Mouse (Mus musculus): ENCODE measurements at regions not wholly inside any gene's neighbourhood (a gene's known extent, or its start where the extent isn't known, plus 50 kb on each side); places are given as distances from the start of the nearest gene placed in this dataset.

DNA sequence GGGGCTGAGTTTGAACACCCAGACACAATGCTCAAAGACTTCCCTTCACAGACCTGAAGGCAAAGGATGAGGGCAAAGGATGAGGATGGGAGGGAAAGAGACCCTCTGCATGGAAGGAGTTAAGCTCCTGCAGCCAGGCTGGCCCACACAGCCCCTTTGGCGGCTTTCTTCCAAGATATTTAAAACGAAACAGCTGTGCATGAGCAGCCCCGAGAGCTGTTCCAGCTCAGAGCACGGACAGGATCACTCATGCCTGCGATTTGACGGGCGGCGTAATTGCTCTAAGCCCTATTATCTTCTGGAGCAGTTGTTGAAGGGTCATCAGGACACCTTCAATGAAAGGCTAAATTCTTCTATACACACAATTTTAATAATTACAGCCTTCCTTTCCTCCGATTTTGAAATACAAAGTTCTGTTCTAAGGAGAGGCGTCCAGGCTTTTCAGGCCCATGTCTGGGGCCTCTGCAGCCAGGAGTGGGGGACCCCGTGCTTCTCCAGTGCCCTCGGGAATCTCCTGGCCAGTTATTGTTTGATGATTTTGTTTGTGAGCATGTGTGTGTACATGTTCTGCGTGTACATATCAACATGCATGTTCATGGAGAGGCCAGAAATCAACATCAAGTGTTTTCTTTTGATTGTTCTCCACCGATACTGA is 82.1 kb upstream of the Kazn start:
- no peaks in the 10 kb centered on the region for H3K4me1 ChIP-seq (ENCODE audit: control insufficient read depth, insufficient read depth, insufficient read length, low read length)
- H3K27ac ChIP-seq (replicated peaks; ENCODE audit: low read depth, low read length) = no peak overlapping the region
- H3K4me3 ChIP-seq (ENCODE audit: insufficient read depth, low read depth, low read length) = no peak overlapping the region

DNA sequence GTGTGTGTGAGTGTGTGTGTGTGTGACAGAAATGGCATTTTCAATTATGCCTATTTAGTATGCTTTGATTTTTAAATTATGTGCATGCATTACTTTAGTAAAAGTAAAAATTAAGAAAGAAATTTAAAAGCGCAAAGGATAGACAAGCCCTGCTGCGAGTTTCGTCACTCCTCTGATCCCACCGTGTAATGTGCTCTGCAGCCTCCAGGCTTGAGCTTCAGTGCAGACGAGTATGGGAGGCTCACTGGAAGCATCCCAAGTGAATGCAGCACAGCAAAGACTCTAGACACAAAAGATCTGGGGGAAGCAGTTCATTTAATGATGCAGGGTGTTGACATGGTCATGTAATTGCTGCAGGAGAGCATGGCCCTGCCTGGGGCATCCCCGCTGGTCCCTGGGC is 71.1 kb upstream of the Kazn start:
- no peaks in the 10 kb centered on the region for H3K4me1 ChIP-seq (ENCODE audit: control insufficient read depth, insufficient read depth, insufficient read length, low read length)
- no peak overlapping the region for H3K4me3 ChIP-seq (ENCODE audit: insufficient read depth, low read depth, low read length)
- H3K27ac ChIP-seq (replicated peaks; ENCODE audit: low read depth, low read length) = no peak overlapping the region

DNA sequence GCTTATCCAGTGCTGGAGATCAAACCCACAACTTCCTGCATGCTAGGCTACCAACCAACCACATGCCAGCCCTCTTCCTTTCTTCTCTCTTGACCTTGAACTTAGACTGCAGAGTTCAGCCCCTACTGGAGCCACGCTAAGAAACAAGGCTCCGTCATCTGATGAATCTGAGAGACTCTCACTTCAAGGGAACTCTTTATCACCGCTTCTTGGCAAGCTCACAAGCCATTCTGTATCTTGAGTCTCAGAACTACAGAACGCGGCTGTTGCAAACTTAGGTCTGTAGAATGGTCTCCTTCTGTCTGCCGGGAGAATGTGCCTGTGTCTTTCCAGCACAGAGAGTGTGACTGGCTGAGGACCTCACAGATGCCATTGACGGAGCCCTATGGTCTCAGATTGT is 69.1 kb upstream of the Kazn start:
- no peak overlapping the region for H3K27ac ChIP-seq (replicated peaks; ENCODE audit: low read depth, low read length)
- no peak overlapping the region for H3K4me3 ChIP-seq (ENCODE audit: insufficient read depth, low read depth, low read length)
- H3K4me1 ChIP-seq (ENCODE audit: control insufficient read depth, insufficient read depth, insufficient read length, low read length) = no peaks in the 10 kb centered on the region

DNA sequence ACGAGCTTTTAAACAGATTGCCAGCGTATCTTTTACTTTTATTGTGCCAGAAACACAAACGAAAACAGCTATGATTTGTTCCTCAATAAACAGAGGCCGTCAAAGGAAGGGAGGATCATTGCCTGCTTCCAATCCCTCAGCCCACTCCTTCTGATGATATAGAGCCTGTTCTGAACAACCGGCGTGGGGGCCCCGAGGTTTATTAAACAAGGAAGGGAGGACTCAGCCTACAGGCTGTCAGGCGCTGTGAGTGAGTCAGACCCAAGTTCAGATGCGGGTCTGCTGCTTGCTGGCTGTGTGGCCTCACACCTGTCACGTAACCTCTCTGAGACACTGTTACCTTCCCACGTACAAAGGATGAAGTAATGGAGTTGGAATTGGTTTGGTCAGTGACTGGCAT is 68.1 kb upstream of the Kazn start:
- Histone ChIP-seq H3K27ac (replicated peaks; ENCODE audit: low read depth, low read length) (no peak overlapping the region), H3K4me1 (ENCODE audit: control insufficient read depth, insufficient read depth, insufficient read length, low read length) (no peaks in the 10 kb centered on the region), H3K4me3 (ENCODE audit: insufficient read depth, low read depth, low read length) (no peak overlapping the region)

DNA sequence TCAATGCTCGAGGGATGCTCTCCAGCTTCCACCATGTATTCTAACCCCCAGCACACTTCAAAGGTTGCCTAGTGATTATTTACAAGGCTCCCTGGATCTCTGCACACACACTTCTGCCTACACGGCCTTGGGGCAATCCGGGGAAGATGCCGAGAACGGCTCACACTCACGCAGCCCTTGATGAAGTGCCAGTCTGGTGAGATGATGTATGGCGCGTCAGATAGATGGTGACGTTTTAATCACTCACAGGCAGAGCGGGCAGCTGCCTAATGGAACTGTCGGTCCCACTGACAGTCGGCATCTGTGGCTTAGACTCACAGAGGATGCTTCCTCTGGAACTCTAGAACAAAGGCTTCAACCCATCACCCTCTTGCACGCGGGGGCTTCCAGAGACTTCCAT is 66.9 kb upstream of the Kazn start:
- Histone ChIP-seq H3K4me3 (ENCODE audit: insufficient read depth, low read depth, low read length) (no peak overlapping the region), H3K27ac (replicated peaks; ENCODE audit: low read depth, low read length) (no peak overlapping the region), H3K4me1 (ENCODE audit: control insufficient read depth, insufficient read depth, insufficient read length, low read length) (no peaks in the 10 kb centered on the region)

DNA sequence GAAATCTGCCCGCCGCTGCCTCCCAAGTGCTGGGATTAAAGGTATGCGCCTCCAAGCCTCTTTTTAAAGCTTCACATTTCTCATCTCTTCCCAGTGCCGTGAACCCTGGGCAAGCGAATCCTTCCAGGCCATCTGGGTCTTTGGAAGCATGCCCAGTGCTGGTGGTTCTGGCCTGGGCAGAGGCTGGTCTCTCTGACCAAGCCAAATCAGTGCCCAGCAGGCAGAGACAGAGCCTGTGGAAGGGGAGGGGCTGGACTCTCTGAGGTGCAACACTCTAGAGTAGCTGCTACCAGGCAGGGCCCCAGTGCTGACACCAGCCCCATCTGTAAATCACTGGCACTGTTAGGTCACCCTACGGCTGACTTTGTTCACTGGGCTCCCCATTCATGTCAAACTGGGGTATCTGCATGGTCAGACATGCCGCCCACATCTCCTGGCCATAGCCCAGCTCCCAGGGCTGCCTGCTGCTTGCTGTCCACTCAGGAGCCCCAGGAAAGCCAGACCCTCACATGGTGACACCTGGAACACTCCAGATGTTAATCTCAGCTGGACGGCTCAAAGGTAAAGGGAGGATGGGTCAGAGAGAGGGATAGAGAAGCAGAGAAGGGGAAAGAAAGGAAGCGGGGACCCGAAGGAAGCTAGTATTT is 64.3 kb upstream of the Kazn start:
- Histone ChIP-seq H3K4me3 (ENCODE audit: insufficient read depth, low read depth, low read length) (no peak overlapping the region), H3K27ac (replicated peaks; ENCODE audit: low read depth, low read length) (no peak overlapping the region), H3K4me1 (ENCODE audit: control insufficient read depth, insufficient read depth, insufficient read length, low read length) (no peaks in the 10 kb centered on the region)

DNA sequence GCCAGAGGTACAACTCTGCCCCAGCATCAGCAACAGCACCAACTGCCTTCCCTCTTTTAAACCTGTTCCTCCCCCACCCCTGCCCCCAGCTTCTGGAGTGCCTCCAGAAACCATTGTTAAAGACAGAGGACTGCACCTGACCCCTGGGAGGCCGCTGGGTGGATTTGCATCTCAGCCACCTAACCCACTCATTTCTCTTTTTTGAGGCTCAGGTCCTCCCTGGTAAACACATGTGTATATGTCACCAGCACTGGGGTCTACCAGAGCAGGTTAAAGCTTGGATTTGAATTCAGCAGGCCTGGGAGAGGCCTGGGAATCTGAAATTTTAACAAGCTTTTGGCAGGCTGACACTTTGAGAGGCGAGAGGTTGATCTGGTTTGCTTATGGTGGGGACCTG is 63.5 kb upstream of the Kazn start:
- Histone ChIP-seq H3K4me1 (ENCODE audit: control insufficient read depth, insufficient read depth, insufficient read length, low read length) (no peaks in the 10 kb centered on the region), H3K4me3 (ENCODE audit: insufficient read depth, low read depth, low read length) (no peak overlapping the region), H3K27ac (replicated peaks; ENCODE audit: low read depth, low read length) (no peak overlapping the region)

DNA sequence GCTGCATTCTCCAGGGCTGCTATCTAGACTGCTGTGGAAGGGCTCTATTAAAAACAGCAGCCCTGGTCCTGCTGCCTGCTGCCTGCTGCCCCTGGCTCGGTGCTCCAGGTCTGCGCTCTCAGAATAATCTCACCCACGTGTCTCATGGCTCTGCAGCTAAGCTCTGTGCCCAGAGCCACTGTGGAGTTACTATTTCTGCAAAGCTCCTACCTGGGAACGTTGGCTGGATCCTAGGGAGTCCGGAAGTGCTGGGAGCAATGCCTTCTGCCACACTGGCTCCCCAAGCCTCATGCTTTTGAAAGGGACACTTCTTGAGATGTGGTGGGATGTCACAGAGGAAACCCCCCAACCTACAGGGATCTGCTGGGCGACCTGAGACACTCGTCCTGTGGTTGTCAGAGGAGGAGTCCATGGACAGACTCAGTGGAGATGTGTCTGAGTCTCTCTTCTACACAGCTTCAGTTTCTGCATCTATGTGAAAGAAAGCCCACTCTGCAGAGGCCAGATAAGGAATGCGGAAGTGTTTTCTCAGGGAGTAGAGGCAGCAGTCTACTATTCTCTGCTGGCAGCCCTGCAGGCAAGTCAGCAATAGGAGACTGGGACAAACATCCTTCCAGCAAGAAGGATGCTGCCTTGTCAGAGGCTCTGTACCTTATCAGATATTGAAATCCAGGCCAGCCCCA is 63.0 kb upstream of the Kazn start:
- no peak overlapping the region for H3K4me3 ChIP-seq (ENCODE audit: insufficient read depth, low read depth, low read length)

DNA sequence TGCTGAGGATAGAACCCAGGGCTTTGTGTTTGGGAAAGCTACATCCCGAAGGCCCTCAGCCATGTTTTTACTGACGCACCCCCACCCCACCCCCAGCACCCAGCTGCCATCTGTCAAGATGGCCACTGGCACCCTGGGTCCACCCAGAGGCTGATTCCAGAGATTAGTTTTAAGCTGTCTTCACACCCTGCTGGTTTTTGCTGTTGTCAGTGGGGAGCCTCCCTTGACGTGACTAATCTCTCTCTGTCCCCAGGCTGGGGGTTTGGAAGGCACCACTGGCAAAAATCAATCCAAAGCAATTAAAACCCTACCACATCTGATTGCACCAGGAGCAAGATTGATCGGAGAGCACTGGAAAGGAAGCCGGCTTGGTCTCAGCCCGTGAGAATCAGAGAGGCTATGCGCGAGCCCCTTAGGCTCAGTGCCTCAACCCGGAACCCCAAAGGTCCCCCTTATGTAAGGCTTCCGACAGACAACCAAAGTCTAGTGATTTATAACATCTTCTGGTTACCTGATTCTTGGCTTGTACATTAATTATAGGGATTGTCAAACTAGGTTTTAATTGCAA is 59.7 kb upstream of the Kazn start:
- Histone ChIP-seq H3K4me3 (ENCODE audit: insufficient read depth, low read depth, low read length) (no peak overlapping the region), H3K27ac (replicated peaks; ENCODE audit: low read depth, low read length) (no peak overlapping the region), H3K4me1 (ENCODE audit: control insufficient read depth, insufficient read depth, insufficient read length, low read length) (no peaks in the 10 kb centered on the region)

More for the DNA sequence above, 63.0 kb upstream of the Kazn start:
- H3K4me1 ChIP-seq (ENCODE audit: control insufficient read depth, insufficient read depth, insufficient read length, low read length) = no peaks in the 10 kb centered on the region
- H3K27ac ChIP-seq (replicated peaks; ENCODE audit: low read depth, low read length) = no peak overlapping the region

DNA sequence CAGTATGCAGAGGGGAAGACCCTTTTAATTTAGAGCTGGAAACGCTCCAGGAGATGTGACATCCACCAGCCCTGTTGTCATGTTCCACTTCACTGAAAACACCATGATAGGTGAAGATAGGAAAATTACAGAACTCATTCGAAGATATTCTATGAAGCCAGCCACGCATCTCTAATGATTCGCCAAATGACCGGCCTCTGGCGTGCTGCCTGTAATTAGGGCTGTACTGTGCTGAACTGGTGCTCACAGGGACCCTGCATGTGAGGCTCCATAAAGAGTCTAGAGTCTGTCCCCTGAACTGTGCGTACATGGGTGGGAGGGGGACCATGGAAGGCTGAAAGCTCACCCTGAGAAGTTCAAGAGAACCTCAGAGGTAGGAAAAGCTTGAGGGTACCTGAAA is 53.6 kb upstream of the Kazn start:
- Histone ChIP-seq H3K27ac (replicated peaks; ENCODE audit: low read depth, low read length) (no peak overlapping the region), H3K4me3 (ENCODE audit: insufficient read depth, low read depth, low read length) (no peak overlapping the region), H3K4me1 (ENCODE audit: control insufficient read depth, insufficient read depth, insufficient read length, low read length) (no peaks in the 10 kb centered on the region)

DNA sequence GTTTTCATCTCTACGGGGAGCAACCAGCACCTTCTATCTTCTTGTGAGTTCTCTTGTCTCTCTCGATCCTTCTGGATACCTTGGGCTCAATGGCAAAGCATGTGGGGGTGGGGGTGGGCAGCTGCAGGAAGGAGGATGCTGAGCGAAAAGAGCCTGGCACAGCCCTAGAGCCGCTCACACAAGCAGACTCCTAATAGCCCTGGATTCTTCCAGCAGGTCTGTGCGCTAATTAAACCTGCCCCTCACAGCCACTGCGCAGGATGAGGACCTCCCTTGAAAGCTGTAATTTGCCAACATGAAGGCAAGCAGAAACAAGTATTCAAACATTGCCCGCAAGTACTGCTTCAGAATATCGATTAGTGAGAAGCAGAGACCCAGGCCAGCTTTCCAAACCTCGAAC is 53.1 kb upstream of the Kazn start:
- H3K27ac ChIP-seq (replicated peaks; ENCODE audit: low read depth, low read length) = no peak overlapping the region

DNA sequence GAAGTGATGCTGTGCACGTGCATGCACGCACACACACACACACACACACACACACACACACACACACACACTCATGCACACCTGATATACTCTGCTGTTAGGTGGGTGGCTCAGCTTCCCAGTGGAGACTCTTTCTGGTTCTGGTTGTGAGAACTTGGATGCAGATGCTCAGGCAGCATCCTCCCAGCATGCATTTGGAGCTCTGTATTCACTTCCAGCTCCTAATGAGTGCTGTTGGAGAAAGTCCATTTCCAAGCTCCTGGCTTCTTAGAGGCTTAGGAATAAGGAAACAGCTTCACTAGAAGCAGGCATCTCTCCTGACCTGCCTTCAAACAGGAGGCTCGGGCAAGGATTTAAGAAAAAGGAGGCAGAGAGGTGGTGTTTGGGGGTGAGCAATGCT is 52.2 kb upstream of the Kazn start:
- Histone ChIP-seq H3K27ac (replicated peaks; ENCODE audit: low read depth, low read length) (no peak overlapping the region), H3K4me1 (ENCODE audit: control insufficient read depth, insufficient read depth, insufficient read length, low read length) (no peaks in the 10 kb centered on the region), H3K4me3 (ENCODE audit: insufficient read depth, low read depth, low read length) (no peak overlapping the region)

More for the DNA sequence above, 53.1 kb upstream of the Kazn start:
- Histone ChIP-seq H3K4me3 (ENCODE audit: insufficient read depth, low read depth, low read length) (no peak overlapping the region), H3K4me1 (ENCODE audit: control insufficient read depth, insufficient read depth, insufficient read length, low read length) (no peaks in the 10 kb centered on the region)
